Mouse (Mus musculus) forebrain, embryonic 10.5 days (tissue): ENCODE results near the gene Magi1. TPM values are rescaled to one million over a fixed set of nuclear protein-coding genes. Genes with fewer than 3 reads are reported as not detected.

ENCODE experiments used
- DNase-seq: peaks from one replicate; pipeline ENCODE4 v3.0.0-alpha.2; 2017; ENCODE audit warnings: low spot score; ENCODE audit errors: extremely low spot score
- H3K27ac ChIP-seq: fragments of 300-500 bp; sonication (generic); 2 replicates; pipeline ENCODE4 v1.5.1; 2016; ENCODE audit warnings: mild to moderate bottlenecking
- H3K27me3 ChIP-seq: fragments of 300-500 bp; sonication (generic); 2 replicates; pipeline ENCODE4 v1.6.1; 2016; ENCODE audit warnings: mild to moderate bottlenecking; ENCODE audit not compliant: poor library complexity, severe bottlenecking
- H3K36me3 ChIP-seq: fragments of 300-500 bp; sonication (generic); replicated peaks from 2 replicates; pipeline ENCODE4 v1.6.1; 2016; ENCODE audit warnings: mild to moderate bottlenecking, moderate library complexity
- H3K4me1 ChIP-seq: fragments of 300-500 bp; sonication (generic); 2 replicates; pipeline ENCODE4 v1.6.1; 2016
- H3K4me3 ChIP-seq: fragments of 300-500 bp; sonication (generic); 2 replicates; pipeline ENCODE4 v1.5.1; 2016; ENCODE audit warnings: mild to moderate bottlenecking, moderate library complexity
- H3K9me3 ChIP-seq: fragments of 300-500 bp; sonication (generic); 2 replicates; pipeline ENCODE4 v1.6.1; 2016; ENCODE audit warnings: mild to moderate bottlenecking, moderate library complexity
- WGBS: fragments of 180-500 bp; shearing (Covaris S2); methylation state at CpG from one replicate; pipeline ENCODE4 v1.1.7; 2016; 5-methylcytosine and 5-hydroxymethylcytosine counted together
- polyA plus RNA-seq: library from polyadenylated mRNA; unstranded; fragments of >200 nt; fragmentation: Nextera tagmentation; extraction: Ambion mirVana; gene quantifications from 2 replicates; pipeline ENCODE4 v1.2.1, GENCODE M21; 2016

Gene Magi1
- polyA plus RNA-seq, result 25.6 and 31.0 TPM in 2 replicates

DNA sequence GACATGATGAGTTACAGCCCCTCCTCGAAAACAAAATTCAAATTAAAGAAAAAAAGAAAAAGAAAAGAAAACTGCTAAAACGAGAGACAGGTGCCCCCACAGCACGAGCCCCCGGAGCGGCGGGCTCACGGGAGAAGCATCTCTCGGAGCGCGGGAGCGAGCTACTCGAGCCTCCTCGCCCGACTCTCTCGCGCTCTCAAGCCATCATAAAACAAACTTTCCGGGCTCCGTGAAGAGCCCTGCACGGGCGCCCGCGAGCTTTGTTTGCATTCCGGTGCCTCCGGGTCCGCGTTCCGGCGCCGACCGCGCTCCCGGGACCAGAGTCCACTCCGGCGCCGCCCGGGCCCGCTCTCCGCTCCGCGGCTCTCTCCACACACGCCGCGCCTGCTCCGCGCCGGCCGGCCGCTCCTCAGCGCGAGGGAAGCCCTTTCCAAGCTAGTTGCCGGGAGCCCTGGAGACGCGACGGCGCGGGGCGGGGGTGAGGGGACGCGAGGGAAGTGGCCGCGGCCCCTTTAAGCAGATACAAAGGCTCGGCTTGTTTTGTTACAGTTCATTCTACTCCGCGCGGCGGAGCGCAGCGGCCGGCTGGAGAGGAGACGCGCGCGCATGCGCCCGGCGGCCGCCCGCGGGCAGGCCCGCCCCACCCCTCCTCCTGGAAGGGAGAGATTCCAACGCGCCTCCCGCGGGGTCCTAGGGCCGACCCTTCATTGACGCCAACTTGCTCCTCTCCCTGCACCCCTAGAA lies at the start of gene Magi1:
Gene Magi1 (minus strand): TSS at position 600 of the 744 bp plus-strand sequence.
- DNase-seq, result peak; percentile 97
- under 1% methylated on average over 86 of the region's 86 CpGs for WGBS

DNA sequence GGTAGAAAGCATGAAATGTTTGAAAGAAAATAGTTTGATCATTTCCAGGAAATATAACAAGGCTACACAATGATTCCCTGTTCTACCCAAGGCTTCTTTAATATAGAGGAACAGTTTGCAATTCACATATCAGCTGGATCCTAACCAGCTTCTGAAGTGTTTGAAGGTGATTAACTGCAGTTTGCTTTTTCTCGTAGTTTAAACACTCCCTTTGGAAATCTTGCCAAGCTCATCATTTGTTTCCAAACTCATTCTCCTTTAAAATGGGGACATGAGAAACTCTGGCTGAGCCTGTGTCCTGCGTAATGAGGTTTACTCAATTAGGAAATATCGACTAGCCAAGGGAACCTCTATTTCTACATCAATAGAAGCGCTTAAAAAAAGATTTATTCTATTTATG lies 43.4 kb upstream of the Magi1 start:
- H3K27me3 ChIP-seq, result no peaks in the 10 kb centered on the region
- no peaks in the 10 kb centered on the region for H3K4me1 ChIP-seq
- 85% methylated on average over 4 of the region's 4 CpGs for WGBS
- H3K4me3 ChIP-seq, result no peak overlapping the region
- H3K27ac ChIP-seq, result no peak overlapping the region
- no peak for DNase-seq
- H3K9me3 ChIP-seq, result no peaks in the 10 kb centered on the region
- H3K36me3 ChIP-seq, result no peaks in the 10 kb centered on the region

More for the DNA sequence above, at the start of gene Magi1:
- Histone ChIP-seq H3K4me1 (peaks cover 38% of the 10 kb centered on the region), H3K36me3 (no peaks in the 10 kb centered on the region), H3K27ac (peak within 1 kb of the TSS; percentile 98), H3K4me3 (peak within 1 kb of the TSS; percentile 95), H3K27me3 (no peaks in the 10 kb centered on the region; the same call in 1 of the 2 replicates), H3K9me3 (peaks cover 6% of the 10 kb centered on the region; the same call in 1 of the 2 replicates)

DNA sequence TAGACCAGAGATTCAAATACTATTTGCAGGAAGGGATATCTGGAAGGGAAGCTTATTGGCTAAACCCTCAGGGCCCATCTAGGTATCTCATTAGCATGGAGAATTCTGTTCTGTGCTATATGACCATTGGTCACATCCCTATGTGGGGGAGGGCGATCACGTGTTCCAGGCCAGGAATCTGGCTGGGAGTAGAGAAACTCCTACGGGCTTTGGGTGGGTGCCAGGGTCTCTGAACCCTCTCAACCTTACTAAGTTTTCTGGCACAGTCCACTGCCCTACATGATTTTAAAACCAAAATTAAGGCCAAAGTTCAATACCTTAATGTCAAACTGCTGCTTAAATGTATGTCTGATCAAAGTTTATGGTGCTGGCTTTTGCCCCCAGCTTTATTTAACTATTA lies 33.2 kb upstream of the Magi1 start:
- no peak overlapping the region for H3K27ac ChIP-seq
- H3K4me1 ChIP-seq, result no peaks in the 10 kb centered on the region
- H3K36me3 ChIP-seq, result no peaks in the 10 kb centered on the region
- H3K27me3 ChIP-seq, result no peaks in the 10 kb centered on the region
- 89% methylated on average over 3 of the region's 3 CpGs for WGBS
- H3K9me3 ChIP-seq, result no peaks in the 10 kb centered on the region
- H3K4me3 ChIP-seq, result no peak overlapping the region
- no peak for DNase-seq

DNA sequence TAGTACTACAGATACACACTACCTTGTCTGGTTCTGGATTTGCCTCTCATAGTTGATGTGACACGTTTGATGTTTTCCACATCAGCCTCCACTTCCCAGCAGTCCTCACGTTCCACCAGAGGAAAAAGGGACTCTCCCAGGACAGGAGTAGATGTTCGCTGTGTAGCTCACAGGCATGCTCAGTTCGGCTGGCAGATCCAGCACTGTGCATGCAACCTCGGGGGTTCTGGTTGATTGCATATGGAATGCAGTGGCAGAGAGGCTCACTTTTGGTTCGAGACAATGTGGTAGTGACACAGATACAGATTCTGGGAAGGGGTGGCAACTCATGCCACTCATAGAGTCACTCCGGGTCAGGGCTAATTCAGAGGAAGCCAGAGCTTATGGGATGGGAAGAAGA lies 28.6 kb upstream of the Magi1 start:
- no peak for DNase-seq
- Histone ChIP-seq H3K27ac (no peak overlapping the region), H3K27me3 (no peaks in the 10 kb centered on the region), H3K9me3 (no peaks in the 10 kb centered on the region), H3K36me3 (no peaks in the 10 kb centered on the region), H3K4me3 (no peak overlapping the region), H3K4me1 (peaks cover 7% of the 10 kb centered on the region)
- WGBS, result 83% methylated on average over 7 of the region's 7 CpGs

DNA sequence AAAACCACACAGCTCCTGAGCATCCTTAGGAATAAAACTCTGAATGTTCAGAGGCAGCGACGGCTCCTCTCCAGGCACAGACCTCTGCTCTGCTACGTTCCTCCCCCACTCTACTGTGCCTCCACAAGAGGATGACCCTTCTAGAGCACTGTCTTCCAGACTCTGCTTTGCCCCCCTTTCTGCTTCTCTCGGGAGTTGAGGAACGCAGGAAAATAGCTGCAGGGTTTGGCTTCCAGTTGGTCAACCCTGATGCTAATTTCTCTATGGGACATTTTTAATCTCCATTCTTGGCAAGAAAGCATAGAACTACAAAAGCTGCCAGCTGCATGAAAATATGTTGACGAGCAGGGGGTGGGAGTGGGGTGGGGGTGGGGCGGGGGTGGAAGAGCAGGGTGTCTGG lies 24.8 kb upstream of the Magi1 start:
- Histone ChIP-seq H3K27ac (0 out of 2 replicates have a peak overlapping the region, but pooled peaks have one; percentile 12), H3K9me3 (no peaks in the 10 kb centered on the region), H3K4me3 (no peak overlapping the region), H3K27me3 (no peaks in the 10 kb centered on the region), H3K4me1 (peaks cover 7% of the 10 kb centered on the region), H3K36me3 (no peaks in the 10 kb centered on the region)
- 50% methylated on average over 7 of the region's 7 CpGs for WGBS
- no peak for DNase-seq

DNA sequence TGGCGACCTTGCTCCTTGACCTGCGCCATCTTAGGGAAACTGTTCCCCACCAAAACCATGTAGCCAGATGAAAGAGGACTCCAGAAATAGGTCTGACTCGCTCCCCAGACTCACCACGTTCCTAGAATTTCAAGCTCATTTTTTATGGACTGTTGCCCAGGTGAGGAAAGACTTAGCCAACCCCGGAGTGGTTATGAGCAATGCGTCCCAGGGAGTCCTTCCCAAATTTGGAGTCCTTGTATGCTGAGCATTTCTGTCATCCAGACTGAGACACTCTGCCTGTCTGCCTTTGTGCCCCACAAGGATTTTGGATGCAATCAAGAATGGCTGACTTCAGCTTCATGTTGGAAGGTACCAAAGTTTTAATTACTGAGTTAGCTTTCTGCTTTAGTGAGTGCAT lies 19.8 kb upstream of the Magi1 start:
- WGBS, result 84% methylated on average over 6 of the region's 6 CpGs
- Histone ChIP-seq H3K27me3 (no peaks in the 10 kb centered on the region), H3K27ac (no peak overlapping the region), H3K4me1 (peaks cover 7% of the 10 kb centered on the region), H3K9me3 (no peaks in the 10 kb centered on the region), H3K4me3 (no peak overlapping the region), H3K36me3 (no peaks in the 10 kb centered on the region)
- no peak for DNase-seq

DNA sequence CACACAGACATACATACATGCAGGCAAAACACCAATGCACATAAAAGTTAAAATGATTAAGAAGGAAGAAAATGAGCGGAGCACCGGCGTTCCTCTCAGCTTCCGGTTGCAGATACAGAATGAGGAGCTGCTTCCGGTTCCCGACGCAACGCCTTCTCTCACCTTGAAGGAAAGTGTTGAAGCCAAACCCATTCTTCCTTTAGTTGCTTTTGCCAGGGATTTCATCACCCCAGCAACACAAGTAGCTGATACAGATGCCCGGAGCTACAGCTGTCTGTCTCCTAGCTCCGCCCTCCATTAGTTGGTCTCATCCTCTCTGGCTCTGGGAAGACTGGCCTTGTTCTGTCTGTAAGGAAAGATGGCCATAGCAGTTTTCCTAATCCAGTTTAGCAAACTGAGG lies 18.1 kb upstream of the Magi1 start:
- Histone ChIP-seq H3K4me3 (no peak overlapping the region), H3K9me3 (no peaks in the 10 kb centered on the region), H3K27ac (no peak overlapping the region), H3K36me3 (no peaks in the 10 kb centered on the region), H3K4me1 (0 out of 2 replicates have a peak, but pooled peaks cover 3% of the 10 kb centered on the region), H3K27me3 (no peaks in the 10 kb centered on the region)
- WGBS, result 92% methylated on average over 10 of the region's 10 CpGs
- DNase-seq, result no peak

DNA sequence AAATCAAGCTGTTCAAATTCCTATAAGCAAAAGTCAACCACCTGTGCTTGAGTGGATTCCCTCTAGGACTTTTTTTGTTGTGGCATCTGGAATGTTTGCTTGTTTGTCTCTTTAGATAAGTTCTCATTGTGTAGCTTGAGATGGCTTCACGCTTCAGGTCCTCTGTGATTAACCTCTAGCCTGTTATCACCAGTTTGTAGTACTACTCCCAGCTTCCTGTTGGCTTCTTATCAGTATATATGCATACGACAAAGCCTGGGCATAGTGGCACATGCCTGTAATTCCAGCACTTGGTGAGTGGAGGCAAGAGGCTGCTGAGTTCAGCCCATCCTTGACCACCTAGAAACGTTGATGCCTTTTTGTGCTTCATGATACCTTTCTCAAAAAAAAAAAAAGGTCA lies 16.8 kb upstream of the Magi1 start:
- Histone ChIP-seq H3K27me3 (no peaks in the 10 kb centered on the region), H3K36me3 (no peaks in the 10 kb centered on the region), H3K4me1 (0 out of 2 replicates have a peak, but pooled peaks cover 3% of the 10 kb centered on the region), H3K4me3 (no peak overlapping the region), H3K9me3 (no peaks in the 10 kb centered on the region), H3K27ac (no peak overlapping the region)
- no peak for DNase-seq
- 81% methylated on average over 3 of the region's 3 CpGs for WGBS

DNA sequence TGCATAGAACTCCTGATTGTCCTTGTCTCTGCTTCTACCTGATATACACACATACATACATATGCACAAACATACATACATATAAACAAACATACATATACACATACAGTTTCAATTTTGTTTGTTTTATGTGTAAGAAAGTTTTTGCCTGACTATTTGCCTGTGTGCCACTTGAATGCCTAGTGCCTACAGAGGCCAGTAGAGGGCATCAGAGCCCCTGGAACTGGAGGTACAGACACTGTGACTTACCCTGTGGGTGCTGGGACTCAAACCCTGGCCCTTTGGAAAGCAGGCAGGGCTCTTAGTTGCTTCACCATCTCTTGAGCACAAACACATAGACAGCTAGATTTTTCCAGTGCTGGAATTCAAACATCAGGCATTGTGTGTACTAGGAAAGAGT lies 3.7 kb upstream of the Magi1 start:
- peaks cover 16% of the 10 kb centered on the region for H3K9me3 ChIP-seq
- peaks cover 21% of the 10 kb centered on the region for H3K4me1 ChIP-seq
- no peak overlapping the region for H3K27ac ChIP-seq
- no peak overlapping the region for H3K4me3 ChIP-seq
- H3K36me3 ChIP-seq, result no peaks in the 10 kb centered on the region
- no peaks in the 10 kb centered on the region for H3K27me3 ChIP-seq
- no peak for DNase-seq

DNA sequence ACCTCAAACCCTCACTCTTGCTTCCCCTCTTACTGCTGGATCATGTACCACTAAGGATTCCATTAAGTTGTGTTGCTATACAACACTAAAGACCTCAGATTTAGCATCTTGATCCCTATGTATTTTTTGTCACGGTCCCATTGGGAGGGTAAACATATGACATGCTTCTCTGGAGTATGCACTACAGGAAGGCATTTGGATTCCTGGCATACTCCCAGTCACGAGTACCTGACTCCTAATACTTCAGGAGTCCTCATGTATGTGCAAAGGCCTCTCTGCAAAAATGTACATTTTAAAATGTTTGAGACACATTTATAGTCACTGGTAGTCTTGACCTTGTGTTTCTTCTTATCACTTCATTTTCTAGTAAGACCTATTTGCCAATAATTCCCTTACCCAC lies 2.8 kb upstream of the Magi1 start:
- Histone ChIP-seq H3K27me3 (no peaks in the 10 kb centered on the region), H3K4me3 (no peak overlapping the region), H3K9me3 (peaks cover 16% of the 10 kb centered on the region), H3K36me3 (no peaks in the 10 kb centered on the region), H3K4me1 (peaks cover 29% of the 10 kb centered on the region), H3K27ac (no peak overlapping the region)
- 84% methylated on average over 2 of the region's 2 CpGs for WGBS
- DNase-seq, result no peak

DNA sequence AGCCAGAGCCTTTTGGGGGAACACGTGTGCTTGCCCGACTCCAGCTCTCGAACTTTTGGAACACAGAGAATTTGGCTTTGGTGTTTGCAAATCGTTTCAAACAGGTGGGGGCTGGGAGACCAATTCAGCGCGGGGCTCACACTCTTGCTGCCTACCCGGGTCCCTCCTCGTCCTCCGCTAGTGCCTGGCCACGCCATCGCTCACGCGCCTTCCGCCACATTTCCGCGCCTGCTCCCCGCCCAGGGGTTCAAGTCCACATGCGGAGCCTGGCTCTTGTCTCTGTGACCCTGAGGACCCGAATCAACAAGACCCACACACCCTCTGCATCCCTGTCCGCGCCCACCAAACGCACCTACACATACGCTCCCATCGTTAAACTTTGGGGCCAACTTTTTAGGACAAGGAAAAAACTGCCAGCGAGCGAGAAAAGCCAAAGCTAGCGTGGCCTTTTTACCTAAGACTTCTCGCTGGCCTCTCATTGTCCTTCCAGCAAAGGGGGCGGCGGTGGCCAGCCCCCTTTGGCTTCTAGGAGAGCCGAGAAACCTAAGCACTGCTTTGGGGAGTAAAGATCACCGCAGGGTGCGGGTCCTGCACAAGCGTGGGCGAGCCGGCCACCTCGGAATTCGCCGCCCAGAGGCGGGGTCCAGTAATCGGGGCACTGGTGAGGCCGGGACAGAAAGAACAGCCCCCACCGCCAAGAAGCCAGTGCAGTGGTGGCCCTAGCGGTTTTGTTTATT lies 540 bp upstream of the Magi1 start:
- Histone ChIP-seq H3K27me3 (no peaks in the 10 kb centered on the region; the same call in 1 of the 2 replicates), H3K4me1 (peaks cover 38% of the 10 kb centered on the region), H3K36me3 (no peaks in the 10 kb centered on the region), H3K4me3 (peak overlapping the region; percentile 95), H3K9me3 (peaks cover 14% of the 10 kb centered on the region), H3K27ac (peak overlapping the region; percentile 98)
- under 1% methylated on average over 44 of the region's 44 CpGs for WGBS
- peak; percentile 71 for DNase-seq

DNA sequence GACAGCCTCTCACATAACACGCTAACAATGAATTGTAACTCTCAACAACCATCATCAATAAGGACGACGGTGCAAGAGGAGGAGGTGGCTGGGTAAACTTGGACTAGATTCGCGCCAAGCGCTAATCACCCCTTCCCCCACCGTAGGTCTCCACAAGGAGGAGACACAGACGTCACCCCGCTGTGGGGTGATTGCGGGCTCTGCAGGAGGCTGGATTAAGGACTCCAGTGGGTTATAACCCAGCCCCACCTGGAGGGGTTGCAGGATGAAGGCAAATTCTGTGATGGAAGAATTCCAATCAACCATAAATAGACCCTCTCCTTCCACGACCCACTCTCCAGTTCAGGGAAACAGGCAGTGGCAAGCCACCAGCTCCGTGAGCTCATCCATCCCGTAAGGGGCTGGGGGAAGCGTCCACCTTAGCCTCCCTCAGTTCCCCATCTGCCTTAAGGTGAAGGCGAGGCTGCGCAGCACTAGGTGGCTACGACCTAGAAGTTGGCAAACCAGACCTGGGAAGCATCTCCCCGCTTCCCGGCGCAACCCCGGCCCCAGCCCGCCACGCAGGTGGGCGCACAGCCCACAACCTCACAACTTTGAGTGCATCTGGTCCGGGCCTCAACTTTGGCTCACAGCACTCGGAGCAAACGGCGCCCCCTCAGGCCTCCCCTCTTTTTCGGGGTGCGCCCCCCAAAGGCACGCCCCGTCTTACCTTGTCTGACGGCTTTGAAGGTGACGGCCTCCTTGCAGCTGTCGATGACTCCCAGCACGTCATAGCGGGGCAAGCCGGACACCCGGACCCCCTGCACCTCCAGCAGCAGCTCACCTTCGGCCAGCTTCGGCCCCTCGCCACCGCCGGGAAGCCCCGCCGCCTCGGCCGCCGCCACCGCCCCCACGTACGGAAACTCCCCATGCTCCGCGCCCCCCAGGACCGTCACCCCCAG lies 1.1 kb downstream of the Magi1 start:
- H3K4me1 ChIP-seq, result peaks cover 41% of the 10 kb centered on the region
- WGBS, result under 1% methylated on average over 55 of the region's 55 CpGs

More for the DNA sequence above, 1.1 kb downstream of the Magi1 start:
- H3K4me3 ChIP-seq, result peak overlapping the region; percentile 95
- no peaks in the 10 kb centered on the region; the same call in 1 of the 2 replicates for H3K9me3 ChIP-seq
- peak overlapping the region; percentile 98 for H3K27ac ChIP-seq
- no peaks in the 10 kb centered on the region; the same call in 1 of the 2 replicates for H3K27me3 ChIP-seq
- H3K36me3 ChIP-seq, result no peaks in the 10 kb centered on the region
- peak; percentile 59 for DNase-seq
